Mouse (Mus musculus): ENCODE data around the gene Rcc2. TPM values are rescaled to one million over a fixed set of nuclear protein-coding genes. Genes with fewer than 3 reads are reported as not detected.

The Rcc2 gene
- total RNA-seq, 2 experiments from 2014 or later = 5.9 to 8.8 TPM

- DNase-seq = no peak
- H3K27ac ChIP-seq = no peak overlapping the region
- intact Hi-C loops (cut with DNase I) = loop anchor here (1.0 kb wide), 1 partner anchor 81 kb away; no protein-coding TSS in a partner anchor
- no peak for TF ChIP-seq CTCF (IDR thresholded peaks at IDR 0.05)
- H3K4me3 ChIP-seq = no peak overlapping the region
Measured at GRCm38 (mm10) chr4:140673527-140674264, 26.6 kb upstream of the Rcc2 start.

- intact Hi-C loops (cut with DNase I) = loop anchor here (1.0 kb wide), 1 partner anchor 82 kb away; no protein-coding TSS in a partner anchor
- no peak overlapping the region for H3K4me3 ChIP-seq
- no peak overlapping the region for H3K27ac ChIP-seq
- DNase-seq = peak; percentile 92
- peak; percentile 86 for TF ChIP-seq CTCF (IDR thresholded peaks at IDR 0.05)
Measured at GRCm38 (mm10) chr4:140674345-140674926, 25.9 kb upstream of the Rcc2 start.

- DNase-seq = peak; percentile 65
- H3K27ac ChIP-seq = no peak overlapping the region
- intact Hi-C loops (cut with DNase I) = loop anchor here (1.0 to 2.0 kb wide), 2 partner anchors 35 to 124 kb away; no protein-coding TSS in a partner anchor
- H3K4me3 ChIP-seq = no peak overlapping the region
- peak; percentile 85 for TF ChIP-seq CTCF (IDR thresholded peaks at IDR 0.05)
Measured at GRCm38 (mm10) chr4:140679038-140679437, 21.3 kb upstream of the Rcc2 start.

- H3K27ac ChIP-seq = peak overlapping the region; percentile 41; the same call in 1 of the 2 replicates
- intact Hi-C loops (cut with DNase I) = loop anchor here (1.0 to 2.0 kb wide), 3 partner anchors 34 to 125 kb away; no protein-coding TSS in a partner anchor
- TF ChIP-seq CTCF (IDR thresholded peaks at IDR 0.05) = peak; percentile 71
- DNase-seq = peak; percentile 82
- peak overlapping the region; percentile 47 for H3K4me3 ChIP-seq
Measured at GRCm38 (mm10) chr4:140679723-140680380, 20.5 kb upstream of the Rcc2 start.

- no peak for DNase-seq
- intact Hi-C loops (cut with DNase I) = loop anchor here (2.0 kb wide), 1 partner anchor 64 kb away; no protein-coding TSS in a partner anchor
- H3K4me3 ChIP-seq = no peak overlapping the region
- H3K27ac ChIP-seq = no peak overlapping the region; the same call in 1 of the 2 replicates
- TF ChIP-seq CTCF (IDR thresholded peaks at IDR 0.05) = no peak
Measured at GRCm38 (mm10) chr4:140680731-140681397, 19.5 kb upstream of the Rcc2 start.

- intact Hi-C loops (cut with DNase I) = loop anchor here (2.0 kb wide), 1 partner anchor 15 kb away; no protein-coding TSS in a partner anchor
- Histone ChIP-seq H3K27ac (peak overlapping the region; percentile 70), H3K4me3 (peak overlapping the region; percentile 51; the same call in 1 of the 2 replicates)
- TF ChIP-seq CTCF (IDR thresholded peaks at IDR 0.05) = no peak
- no peak for DNase-seq
Measured at GRCm38 (mm10) chr4:140683608-140684007, 16.7 kb upstream of the Rcc2 start.

GRCm38 (mm10) chr4:140684141-140684871, 16.0 kb upstream of the Rcc2 start:
- intact Hi-C loops (cut with DNase I) = loop anchor here (2.0 kb wide), 1 partner anchor 14 kb away; no protein-coding TSS in a partner anchor
- Histone ChIP-seq H3K27ac (peak overlapping the region; percentile 70), H3K4me3 (peak overlapping the region; percentile 51)
- TF ChIP-seq CTCF (IDR thresholded peaks at IDR 0.05) = no peak
- peak; percentile 78 for DNase-seq

- H3K27ac ChIP-seq = peak overlapping the region; percentile 70
- intact Hi-C loops (cut with DNase I) = loop anchor here (2.0 kb wide), 1 partner anchor 14 kb away; no protein-coding TSS in a partner anchor
- no peak for DNase-seq
- TF ChIP-seq CTCF (IDR thresholded peaks at IDR 0.05) = peak; percentile 49
- H3K4me3 ChIP-seq = peak overlapping the region; percentile 51
Measured at GRCm38 (mm10) chr4:140684881-140685303, 15.4 kb upstream of the Rcc2 start.

- intact Hi-C loops (cut with DNase I) = no loop called here
- no peak overlapping the region for H3K4me3 ChIP-seq
- no peak overlapping the region for H3K27ac ChIP-seq
- peak; percentile 35 for DNase-seq
- TF ChIP-seq CTCF (IDR thresholded peaks at IDR 0.05) = no peak
Measured at GRCm38 (mm10) chr4:140688044-140688825, 12.1 kb upstream of the Rcc2 start.

- Histone ChIP-seq H3K4me3 (no peak overlapping the region), H3K27ac (no peak overlapping the region)
- TF ChIP-seq CTCF (IDR thresholded peaks at IDR 0.05) = no peak
- intact Hi-C loops (cut with DNase I) = no loop called here
- no peak for DNase-seq
Measured at GRCm38 (mm10) chr4:140688826-140689425, 11.4 kb upstream of the Rcc2 start.

Data from gastrocnemius, adult 2 months (tissue).